Mouse (Mus musculus) hindbrain, embryonic 16.5 days (tissue): Measurements from ENCODE around the gene Trmo. TPM values are rescaled to one million over a fixed set of nuclear protein-coding genes. Genes with fewer than 3 reads are reported as not detected.
A peak's percentile ranks its signal among the peaks of the same experiment; 100 is the strongest.

Experiments used
- ATAC-seq: fragments of 200-750 bp; cut with Nextera tagmentation; 2 replicates; pipeline ENCODE4 v1.8.0; 2017; ENCODE audit warnings: moderate TSS enrichment, moderate library complexity
- H3K27ac ChIP-seq: fragments of 300-500 bp; sonication (generic); 2 replicates; pipeline ENCODE4 v1.5.1; 2014; ENCODE audit warnings: low read depth, mild to moderate bottlenecking, control low read depth, low read length, moderate library complexity
- H3K27me3 ChIP-seq: fragments of 300-500 bp; sonication (generic); replicated peaks from 2 replicates; pipeline ENCODE4 v1.6.1; 2014; ENCODE audit warnings: low read length; ENCODE audit not compliant: control insufficient read depth, insufficient read depth
- H3K36me3 ChIP-seq: fragments of 300-500 bp; sonication (generic); 2 replicates; pipeline ENCODE4 v1.6.1; 2014; ENCODE audit warnings: mild to moderate bottlenecking, low read length, moderate library complexity, mixed read lengths; ENCODE audit not compliant: control insufficient read depth, insufficient read depth
- H3K4me1 ChIP-seq: fragments of 300-500 bp; sonication (generic); 2 replicates; pipeline ENCODE4 v1.6.1; 2014; ENCODE audit warnings: low read depth, low read length; ENCODE audit not compliant: control insufficient read depth, insufficient read depth
- H3K4me2 ChIP-seq: fragments of 300-500 bp; sonication (generic); 2 replicates; pipeline ENCODE4 v1.6.1; 2014; ENCODE audit warnings: mild to moderate bottlenecking, low read length, control low read depth, moderate library complexity
- H3K4me3 ChIP-seq: fragments of 300-500 bp; sonication (generic); 2 replicates; pipeline ENCODE4 v1.5.1; 2014; ENCODE audit warnings: mild to moderate bottlenecking, low read length, control low read depth, moderate library complexity
- H3K9ac ChIP-seq: fragments of 300-500 bp; sonication (generic); 2 replicates; pipeline ENCODE4 v1.6.1; 2014; ENCODE audit warnings: low read depth, mild to moderate bottlenecking, control low read depth, low read length, moderate library complexity
- H3K9me3 ChIP-seq: fragments of 300-500 bp; sonication (generic); 2 replicates; pipeline ENCODE4 v1.6.1; 2014; ENCODE audit warnings: mild to moderate bottlenecking, low read length, moderate library complexity; ENCODE audit not compliant: control insufficient read depth
- WGBS: fragments of 180-500 bp; shearing (Covaris S2); extraction: QIAGEN DNeasy Blood & Tissue Kit; methylation state at CpG from one replicate; pipeline ENCODE4 v1.1.7; 2014; 5-methylcytosine and 5-hydroxymethylcytosine counted together
- polyA plus RNA-seq: library from polyadenylated mRNA; unstranded; fragments of >200 nt; fragmentation: Nextera tagmentation; extraction: Ambion mirVana; gene quantifications from 2 replicates; pipeline ENCODE4 v1.2.1, GENCODE M21; 2015

Gene Trmo
- 8.8 TPM in 2 replicates for polyA plus RNA-seq

GRCm38 (mm10) chr4:46389013-46389611, at the start of gene Trmo:
Trmo (minus strand) TSS chr4:46389437.
- peak; percentile 97 for ATAC-seq
- WGBS, result under 1% methylated on average over 55 of the region's 56 CpGs
- H3K4me1 ChIP-seq, result peaks cover 3% of the 10 kb centered on the region
- peak within 1 kb of the TSS; percentile 52 for H3K4me3 ChIP-seq
- peak within 1 kb of the TSS; percentile 89 for H3K27ac ChIP-seq
- peaks cover 10% of the 10 kb centered on the region for H3K36me3 ChIP-seq
- H3K27me3 ChIP-seq, result no peaks in the 10 kb centered on the region; the same call in 1 of the 2 replicates
- peak within 1 kb of the TSS; percentile 74 for H3K4me2 ChIP-seq
- H3K9ac ChIP-seq, result peak within 1 kb of the TSS; percentile 89
- H3K9me3 ChIP-seq, result no peaks in the 10 kb centered on the region

GRCm38 (mm10) chr4:46432339-46433036, 43.3 kb upstream of the Trmo start:
- H3K9ac ChIP-seq, result no peak overlapping the region
- H3K27ac ChIP-seq, result no peak overlapping the region
- no peak for ATAC-seq
- 92% methylated on average over 12 of the region's 12 CpGs for WGBS
- H3K4me2 ChIP-seq, result no peak overlapping the region
- H3K36me3 ChIP-seq, result no peaks in the 10 kb centered on the region
- H3K9me3 ChIP-seq, result no peaks in the 10 kb centered on the region
- no peak overlapping the region for H3K4me3 ChIP-seq
- H3K27me3 ChIP-seq, result no peaks in the 10 kb centered on the region
- peaks cover 4% of the 10 kb centered on the region; the same call in 1 of the 2 replicates for H3K4me1 ChIP-seq

- Histone ChIP-seq H3K9ac (no peak overlapping the region), H3K36me3 (no peaks in the 10 kb centered on the region), H3K4me3 (no peak overlapping the region), H3K4me2 (no peak overlapping the region), H3K27ac (no peak overlapping the region), H3K4me1 (peaks cover 4% of the 10 kb centered on the region; the same call in 1 of the 2 replicates), H3K9me3 (no peaks in the 10 kb centered on the region), H3K27me3 (no peaks in the 10 kb centered on the region)
- 34% methylated on average over 10 of the region's 10 CpGs for WGBS
- ATAC-seq, result 0 out of 2 replicates have a peak, but pooled peaks have one; percentile 34
Measured at GRCm38 (mm10) chr4:46428903-46429499, 39.8 kb upstream of the Trmo start.

GRCm38 (mm10) chr4:46422625-46423024, 33.4 kb upstream of the Trmo start:
- Histone ChIP-seq H3K4me2 (no peak overlapping the region), H3K4me3 (no peak overlapping the region), H3K36me3 (no peaks in the 10 kb centered on the region), H3K9me3 (no peaks in the 10 kb centered on the region), H3K27me3 (no peaks in the 10 kb centered on the region), H3K9ac (no peak overlapping the region), H3K27ac (no peak overlapping the region), H3K4me1 (no peaks in the 10 kb centered on the region)
- WGBS, result 87% methylated on average over 8 of the region's 8 CpGs
- no peak for ATAC-seq

- ATAC-seq, result no peak
- no peak overlapping the region for H3K4me2 ChIP-seq
Measured at GRCm38 (mm10) chr4:46418851-46419250, 29.6 kb upstream of the Trmo start.

GRCm38 (mm10) chr4:46417491-46417890, 28.3 kb upstream of the Trmo start:
- Histone ChIP-seq H3K27me3 (no peaks in the 10 kb centered on the region), H3K4me3 (no peak overlapping the region), H3K4me1 (no peaks in the 10 kb centered on the region), H3K36me3 (no peaks in the 10 kb centered on the region), H3K9me3 (no peaks in the 10 kb centered on the region), H3K27ac (no peak overlapping the region), H3K9ac (no peak overlapping the region), H3K4me2 (no peak overlapping the region)
- no peak for ATAC-seq
- WGBS, result 65% methylated on average over 3 of the region's 3 CpGs

More at GRCm38 (mm10) chr4:46418851-46419250, 29.6 kb upstream of the Trmo start:
- H3K9me3 ChIP-seq, result no peaks in the 10 kb centered on the region
- H3K4me3 ChIP-seq, result no peak overlapping the region
- WGBS, result 87% methylated on average over 9 of the region's 9 CpGs
- no peaks in the 10 kb centered on the region for H3K4me1 ChIP-seq
- no peak overlapping the region for H3K9ac ChIP-seq
- H3K27ac ChIP-seq, result no peak overlapping the region
- H3K36me3 ChIP-seq, result no peaks in the 10 kb centered on the region
- H3K27me3 ChIP-seq, result no peaks in the 10 kb centered on the region

- no peak within 1 kb of the TSS for H3K4me2 ChIP-seq
- no peaks in the 10 kb centered on the region for H3K4me1 ChIP-seq
- H3K27ac ChIP-seq, result no peak within 1 kb of the TSS
- no peak for ATAC-seq
- no peaks in the 10 kb centered on the region for H3K27me3 ChIP-seq
- no peaks in the 10 kb centered on the region for H3K36me3 ChIP-seq
- H3K4me3 ChIP-seq, result no peak within 1 kb of the TSS
- no peak within 1 kb of the TSS for H3K9ac ChIP-seq
- H3K9me3 ChIP-seq, result no peaks in the 10 kb centered on the region
- 84% methylated on average over 7 of the region's 7 CpGs for WGBS
Measured at GRCm38 (mm10) chr4:46413406-46413805, 24.2 kb upstream of the Trmo start, which contains the start of gene Hemgn. Hemgn (minus strand) TSS chr4:46413506.

- no peaks in the 10 kb centered on the region for H3K27me3 ChIP-seq
- H3K4me3 ChIP-seq, result no peak overlapping the region
- H3K9ac ChIP-seq, result no peak overlapping the region
- H3K36me3 ChIP-seq, result no peaks in the 10 kb centered on the region
- ATAC-seq, result no peak
- H3K4me1 ChIP-seq, result no peaks in the 10 kb centered on the region
- 74% methylated on average over 1 of the region's 1 CpGs for WGBS
- H3K9me3 ChIP-seq, result no peaks in the 10 kb centered on the region
- no peak overlapping the region for H3K27ac ChIP-seq
- H3K4me2 ChIP-seq, result no peak overlapping the region
Measured at GRCm38 (mm10) chr4:46412113-46412512, 22.9 kb upstream of the Trmo start.

- no peak overlapping the region for H3K4me2 ChIP-seq
- H3K9ac ChIP-seq, result no peak overlapping the region
- no peaks in the 10 kb centered on the region for H3K27me3 ChIP-seq
- no peaks in the 10 kb centered on the region for H3K36me3 ChIP-seq
- H3K4me3 ChIP-seq, result no peak overlapping the region
- no peaks in the 10 kb centered on the region for H3K9me3 ChIP-seq
- H3K27ac ChIP-seq, result no peak overlapping the region
- WGBS, result 83% methylated on average over 6 of the region's 6 CpGs
- ATAC-seq, result no peak
- no peaks in the 10 kb centered on the region for H3K4me1 ChIP-seq
Measured at GRCm38 (mm10) chr4:46411489-46411888, 22.3 kb upstream of the Trmo start.
